Mouse (Mus musculus) CD8-positive naive resting alpha-beta T cell, adult 2 months (primary cell): ENCODE measurements around the gene Tmem185b.

Experiments used
- DNase-seq, 2 experiments: peaks; one replicate each; pipeline ENCODE4 v3.0.0; 2022; ENCODE audit warnings: low read depth in 2 of 2, low spot score in 2 of 2

Gene Tmem185b

DNA sequence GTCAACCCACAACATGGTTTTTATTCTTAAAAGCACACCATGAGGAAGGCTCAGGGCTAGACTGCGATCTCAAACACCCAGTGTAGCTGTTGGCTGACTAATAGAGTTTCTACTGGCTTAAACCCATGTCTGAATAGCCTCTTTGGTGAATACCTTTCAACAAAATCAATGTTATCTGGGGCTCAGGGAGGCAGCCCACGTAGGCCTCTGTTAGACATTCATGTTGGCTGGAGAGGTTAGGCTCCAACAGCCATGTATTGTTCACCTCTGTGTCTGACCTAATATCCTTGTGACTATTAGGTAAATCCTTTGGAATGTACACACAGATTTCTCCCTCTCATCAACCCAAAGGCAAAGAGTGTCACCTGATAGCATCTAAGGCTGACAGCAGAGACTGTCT, 10.2 kb downstream of the Tmem185b start:
- no peak for DNase-seq

DNA sequence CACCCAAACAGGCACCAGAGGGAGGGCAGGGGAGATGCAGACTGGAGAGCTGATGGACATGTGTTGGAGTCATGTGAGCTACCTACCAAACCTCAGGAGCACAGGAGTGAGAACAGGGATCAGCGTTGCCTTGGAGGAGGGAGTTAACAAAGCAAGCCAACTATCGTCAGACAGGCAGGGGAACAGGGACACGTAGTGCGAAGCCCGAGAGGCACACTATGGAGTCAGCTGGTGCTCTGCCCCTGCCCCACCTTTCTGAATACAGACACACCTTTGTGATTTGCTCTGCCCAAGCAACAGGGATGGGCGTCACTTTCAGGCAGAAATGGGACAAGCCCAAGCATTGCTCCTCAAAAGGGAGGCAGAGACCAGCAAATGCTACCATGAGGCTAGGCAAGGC, 11.7 kb downstream of the Tmem185b start:
- DNase-seq, result no peak

DNA sequence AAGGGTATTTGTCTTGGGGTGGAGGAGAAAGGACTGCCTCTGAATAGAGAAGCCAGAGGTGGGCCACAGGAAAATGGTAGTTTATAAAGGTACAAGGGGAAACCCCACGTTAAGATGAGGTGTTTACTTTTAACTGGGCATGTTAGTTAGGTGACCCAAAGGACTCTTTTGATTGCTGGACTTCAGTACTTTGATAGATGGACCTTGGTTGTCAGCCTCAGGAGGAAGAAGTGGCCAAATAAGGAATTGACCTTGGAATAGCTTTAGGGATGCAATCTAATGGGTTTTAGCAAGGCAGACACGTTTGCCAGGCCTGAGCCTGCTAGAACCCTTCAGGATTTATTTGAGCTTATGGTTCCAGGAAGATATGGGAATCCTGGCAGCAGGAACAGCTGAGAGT, 13.3 kb downstream of the Tmem185b start:
- DNase-seq, result no peak

DNA sequence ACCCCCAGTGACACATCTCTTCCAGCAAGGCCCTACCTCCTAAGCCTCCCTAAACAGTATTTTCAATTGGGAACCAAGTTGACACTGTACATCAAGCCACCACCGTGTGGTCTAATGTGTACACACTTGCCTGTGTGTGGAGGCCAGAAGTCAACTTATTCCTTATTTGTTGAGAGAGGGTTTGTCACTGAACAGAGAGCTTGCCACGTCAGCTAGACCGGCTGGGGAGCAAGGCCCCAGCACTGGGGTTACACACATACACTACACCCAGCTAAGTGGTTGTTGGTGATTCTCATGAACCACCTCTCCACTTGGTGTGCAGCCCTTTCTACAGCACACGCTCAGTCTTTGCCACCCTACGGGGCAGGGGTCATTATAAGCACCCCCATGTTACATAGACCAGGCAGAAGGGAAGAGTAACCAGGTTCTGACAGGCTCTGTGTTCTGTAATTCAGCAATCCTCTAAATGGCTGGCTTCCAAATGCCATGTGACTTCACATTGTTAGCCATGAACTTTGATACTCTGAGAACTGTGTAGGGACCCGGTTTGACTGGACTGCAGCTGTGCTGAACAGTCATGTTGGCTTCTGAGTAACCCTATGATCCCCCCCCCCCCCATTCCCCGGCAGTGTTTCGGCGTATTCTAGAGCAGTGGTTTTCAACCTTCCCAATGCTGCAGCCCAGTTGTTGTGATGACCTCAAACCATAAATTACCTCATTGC, 15.0 kb downstream of the Tmem185b start:
- DNase-seq, result no peak

- DNase-seq, result no peak
These were observed 15.6 kb downstream of the Tmem185b start for GRCm38 (mm10) chr1:119541570-119541969.

GRCm38 (mm10) chr1:119543316-119543715, 17.4 kb downstream of the Tmem185b start:
- no peak for DNase-seq

- DNase-seq, result no peak
These were observed 18.7 kb downstream of the Tmem185b start for GRCm38 (mm10) chr1:119544611-119545155.

DNA sequence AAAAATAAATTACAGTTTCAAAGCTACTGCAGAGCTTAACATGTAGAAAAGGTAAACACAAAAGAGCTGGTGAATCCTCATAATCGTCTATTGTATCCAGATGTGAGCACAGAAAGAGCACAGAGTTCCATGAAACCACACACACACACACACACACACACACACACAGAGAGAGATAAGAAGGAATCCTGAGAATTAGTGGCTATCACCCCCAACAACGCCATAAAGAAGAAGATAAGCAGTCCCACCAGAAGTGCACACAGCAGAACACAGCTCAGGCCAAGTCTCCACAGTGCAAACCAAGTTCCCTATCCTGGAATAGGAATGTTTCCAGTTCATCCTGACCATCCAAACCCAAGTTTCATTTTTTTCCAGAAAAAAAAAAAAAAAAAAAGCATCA, 19.2 kb downstream of the Tmem185b start:
- no peak for DNase-seq

DNA sequence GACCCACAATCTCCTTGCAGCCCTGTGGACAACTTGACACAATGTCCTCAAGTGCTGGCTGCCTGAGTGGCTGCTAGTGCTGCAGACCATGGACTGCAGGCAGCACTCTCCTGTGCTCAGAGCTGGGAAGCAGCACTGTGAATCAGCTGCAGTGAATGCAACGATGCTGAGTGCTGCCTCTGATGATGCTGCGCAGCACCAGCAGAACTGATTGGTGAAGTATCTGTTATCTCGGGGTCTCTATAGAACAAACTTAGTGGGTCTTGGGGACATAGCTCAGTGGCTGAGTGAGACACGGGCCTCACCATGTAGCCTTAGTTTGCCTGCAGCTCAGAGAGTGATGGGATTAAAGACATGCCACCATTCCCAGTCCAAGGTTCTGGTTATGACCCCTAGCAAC, 19.7 kb downstream of the Tmem185b start:
- no peak for DNase-seq

DNA sequence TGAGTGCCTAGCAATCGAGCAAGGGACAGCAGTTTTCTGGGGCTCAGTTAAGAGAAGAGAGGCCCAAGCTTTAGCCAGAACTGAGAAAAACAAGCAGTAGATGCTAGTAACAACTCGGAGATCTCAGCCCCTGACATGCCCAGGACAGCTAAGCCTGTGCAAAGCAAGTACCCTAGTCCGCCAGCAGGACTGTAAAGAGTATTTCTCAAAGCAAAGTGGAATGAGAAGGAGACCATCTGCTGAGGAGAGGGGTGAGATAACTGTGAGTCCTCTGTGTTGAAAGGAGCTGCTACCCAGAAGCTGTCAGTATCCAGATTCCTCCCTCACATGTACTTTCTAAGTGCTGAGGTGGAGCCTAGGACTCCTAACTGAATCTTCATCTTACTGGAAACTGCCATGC, 20.5 kb downstream of the Tmem185b start:
- DNase-seq, result no peak

DNA sequence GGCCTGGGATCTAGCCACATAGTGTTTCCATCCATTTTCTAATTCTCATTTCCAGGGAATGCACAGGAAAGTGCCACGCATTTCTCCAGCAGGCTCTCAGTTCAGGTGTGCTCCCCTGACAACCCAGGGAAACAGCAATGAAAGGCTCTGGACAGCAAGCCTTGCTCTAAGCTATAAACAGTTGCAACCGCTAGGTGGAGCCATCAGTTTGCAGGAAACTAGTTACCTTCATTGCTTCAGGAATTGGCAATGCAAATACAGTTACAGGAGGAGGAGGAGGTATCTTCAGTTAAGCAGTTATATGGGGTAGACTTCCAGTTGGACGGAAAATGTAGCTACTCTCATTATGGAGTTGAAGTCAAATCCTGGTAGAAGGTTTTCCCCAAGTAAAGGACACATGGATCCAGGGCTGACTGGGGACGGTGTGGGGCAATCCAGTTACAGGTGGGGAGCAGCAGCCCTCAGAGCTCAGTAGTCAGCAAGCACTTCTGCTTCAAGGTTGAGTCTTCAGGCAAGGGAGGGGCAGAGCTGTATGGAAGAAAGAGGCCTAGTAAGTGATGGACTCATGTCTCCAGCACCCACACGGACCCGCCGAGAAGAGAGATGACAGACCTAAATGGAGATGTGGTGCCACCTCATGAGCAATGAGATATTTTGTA, 22.8 kb downstream of the Tmem185b start:
- peak; percentile 52 to 56 for DNase-seq

DNA sequence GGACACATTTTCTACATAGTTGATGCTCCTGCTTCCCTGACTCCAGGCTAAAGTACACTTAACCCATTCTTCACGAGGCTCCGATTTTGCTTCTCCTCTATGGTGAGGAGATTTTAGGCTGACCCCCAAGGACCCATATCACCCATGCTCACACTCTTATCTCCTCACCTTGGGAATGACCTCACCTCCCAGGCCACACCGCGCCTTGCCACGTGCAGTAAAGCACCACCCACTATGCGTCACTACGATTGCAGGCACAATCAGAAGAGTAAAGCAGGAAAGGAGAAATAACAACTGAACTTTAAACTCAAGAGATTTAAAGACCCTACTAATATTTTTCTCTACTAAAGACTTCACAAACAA, 23.3 kb downstream of the Tmem185b start:
- DNase-seq, result no peak

- no peak for DNase-seq
These were observed 24.1 kb downstream of the Tmem185b start for GRCm38 (mm10) chr1:119550064-119550463.

GRCm38 (mm10) chr1:119551651-119552050, 25.7 kb downstream of the Tmem185b start:
- DNase-seq, result no peak

DNA sequence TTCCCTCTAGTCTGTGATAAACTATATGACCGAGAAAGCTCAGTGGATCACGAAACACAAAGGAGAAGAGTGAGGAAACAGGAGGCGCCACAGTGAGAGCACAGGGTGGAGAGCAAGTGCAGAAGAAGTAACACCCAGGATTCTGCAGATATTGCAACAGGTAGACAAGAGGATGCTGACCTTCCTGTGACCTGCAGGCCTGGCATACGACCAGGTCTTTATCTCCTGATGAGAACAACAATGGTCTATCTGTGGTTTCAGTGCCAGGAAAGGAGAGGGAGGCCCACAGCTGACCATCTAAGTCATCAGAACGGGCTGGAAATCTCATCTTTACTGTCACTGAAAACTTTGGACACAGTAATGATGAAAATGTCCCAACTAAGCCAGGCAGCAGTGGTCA, 29.7 kb downstream of the Tmem185b start:
- no peak for DNase-seq

DNA sequence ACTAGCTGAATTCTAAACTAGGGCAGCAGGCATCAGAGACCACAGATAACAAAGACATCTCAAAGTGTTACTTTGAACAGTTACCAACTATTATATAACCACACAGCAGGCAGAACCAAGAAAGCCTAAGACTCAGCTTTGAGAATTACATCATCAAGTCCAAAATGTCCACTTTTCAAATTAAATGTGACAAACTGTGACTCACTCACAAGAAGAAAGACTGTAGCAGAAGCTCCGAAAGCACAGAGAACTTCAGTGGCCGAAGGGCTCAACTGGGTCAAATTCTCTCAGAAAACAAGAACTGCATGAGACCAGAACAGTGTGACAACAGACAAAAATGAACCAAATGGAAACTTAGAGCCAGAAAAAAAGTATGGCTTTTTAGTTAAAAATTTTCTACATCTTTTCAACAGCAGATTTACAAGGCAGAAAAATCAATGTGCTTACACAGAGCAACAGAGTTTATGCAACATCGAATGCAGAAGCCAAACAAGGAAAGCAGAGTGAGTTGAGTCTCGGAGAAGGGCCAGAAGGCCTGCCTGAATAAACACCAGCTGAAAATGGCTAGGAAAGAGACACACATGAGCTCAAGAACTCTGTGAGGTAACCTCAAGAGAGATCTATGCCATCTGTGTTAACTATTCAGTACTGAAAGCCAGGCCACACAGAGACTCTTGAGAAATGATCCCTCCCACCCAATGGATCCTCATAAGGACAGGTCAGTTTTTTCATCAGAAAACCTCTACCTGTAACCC, 31.9 kb downstream of the Tmem185b start:
- no peak for DNase-seq

GRCm38 (mm10) chr1:119565531-119565930, 39.6 kb downstream of the Tmem185b start:
- no peak for DNase-seq

GRCm38 (mm10) chr1:119570134-119570533, 44.2 kb downstream of the Tmem185b start:
- no peak for DNase-seq
